Mouse (Mus musculus) limb, embryonic 12.5 days (tissue): ENCODE measurements at regions not wholly inside any gene's neighbourhood (a gene's known extent, or its start where the extent isn't known, plus 50 kb on each side); places are given as distances from the start of the nearest gene placed in this dataset.
A peak's percentile ranks its signal among the peaks of the same experiment; 100 is the strongest.

ENCODE experiments used
- ATAC-seq: fragments of 200-750 bp; cut with Nextera tagmentation; 2 replicates; pipeline ENCODE4 v1.8.0; 2017; ENCODE audit warnings: low read depth, moderate TSS enrichment; ENCODE audit not compliant: insufficient number of reproducible peaks, insufficient read depth, low FRiP score, low TSS enrichment
- H3K27ac ChIP-seq: fragments of 300-500 bp; sonication (generic); 2 replicates; pipeline ENCODE4 v1.5.1; 2016; ENCODE audit warnings: mild to moderate bottlenecking, moderate library complexity
- H3K27me3 ChIP-seq: fragments of 300-500 bp; sonication (generic); 2 replicates; pipeline ENCODE4 v1.6.1; 2016; ENCODE audit warnings: mild to moderate bottlenecking, moderate library complexity
- H3K36me3 ChIP-seq: fragments of 300-500 bp; sonication (generic); 2 replicates; pipeline ENCODE4 v1.6.1; 2016; ENCODE audit warnings: mild to moderate bottlenecking, moderate library complexity
- H3K4me1 ChIP-seq: fragments of 300-500 bp; sonication (generic); replicated peaks from 2 replicates; pipeline ENCODE4 v1.6.1; 2016
- H3K4me2 ChIP-seq: fragments of 300-500 bp; sonication (generic); 2 replicates; pipeline ENCODE4 v1.6.1; 2016; ENCODE audit warnings: mild to moderate bottlenecking, moderate library complexity
- H3K4me3 ChIP-seq: fragments of 300-500 bp; sonication (generic); replicated peaks from 2 replicates; pipeline ENCODE4 v1.5.1; 2016; ENCODE audit warnings: mild to moderate bottlenecking
- H3K9ac ChIP-seq: fragments of 300-500 bp; sonication (generic); replicated peaks from 2 replicates; pipeline ENCODE4 v1.6.1; 2016; ENCODE audit warnings: mild to moderate bottlenecking, moderate library complexity
- H3K9me3 ChIP-seq: fragments of 300-500 bp; sonication (generic); 2 replicates; pipeline ENCODE4 v1.6.1; 2016; ENCODE audit warnings: mild to moderate bottlenecking, moderate library complexity
- WGBS: fragments of 180-500 bp; shearing (Covaris S2); methylation state at CpG from one replicate; pipeline ENCODE4 v1.1.7; 2016; 5-methylcytosine and 5-hydroxymethylcytosine counted together

GRCm38 (mm10) chr9:49969429-49969828 lies 170.7 kb upstream of the Ncam1 start:
- no peak overlapping the region for H3K27ac ChIP-seq
- H3K36me3 ChIP-seq, result no peaks in the 10 kb centered on the region
- H3K9ac ChIP-seq, result no peak overlapping the region
- no peaks in the 10 kb centered on the region for H3K9me3 ChIP-seq
- H3K27me3 ChIP-seq, result no peaks in the 10 kb centered on the region
- WGBS, result 85% methylated on average over 6 of the region's 6 CpGs
- no peak overlapping the region for H3K4me2 ChIP-seq
- no peak for ATAC-seq
- no peaks in the 10 kb centered on the region; the same call in 1 of the 2 replicates for H3K4me1 ChIP-seq
- H3K4me3 ChIP-seq, result no peak overlapping the region

GRCm38 (mm10) chr9:49964666-49965065 lies 165.9 kb upstream of the Ncam1 start:
- peaks cover 36% of the 10 kb centered on the region for H3K4me1 ChIP-seq
- H3K4me2 ChIP-seq, result no peak overlapping the region
- no peak overlapping the region for H3K9ac ChIP-seq
- H3K36me3 ChIP-seq, result no peaks in the 10 kb centered on the region
- H3K27me3 ChIP-seq, result no peaks in the 10 kb centered on the region
- H3K4me3 ChIP-seq, result no peak overlapping the region
- no peaks in the 10 kb centered on the region for H3K9me3 ChIP-seq
- 69% methylated on average over 4 of the region's 4 CpGs for WGBS
- no peak for ATAC-seq
- no peak overlapping the region for H3K27ac ChIP-seq

GRCm38 (mm10) chr9:49962561-49963071 lies 163.9 kb upstream of the Ncam1 start:
- ATAC-seq, result peak; percentile 76; the same call in 1 of the 2 replicates
- Histone ChIP-seq H3K4me2 (peak overlapping the region; percentile 20), H3K4me3 (no peak overlapping the region), H3K27ac (peak overlapping the region; percentile 88), H3K4me1 (peaks cover 46% of the 10 kb centered on the region), H3K9me3 (no peaks in the 10 kb centered on the region), H3K27me3 (no peaks in the 10 kb centered on the region), H3K9ac (no peak overlapping the region), H3K36me3 (no peaks in the 10 kb centered on the region)
- 15% methylated on average over 8 of the region's 8 CpGs for WGBS

- Histone ChIP-seq H3K4me1 (peaks cover 46% of the 10 kb centered on the region), H3K9ac (no peak overlapping the region), H3K4me3 (no peak overlapping the region), H3K27me3 (no peaks in the 10 kb centered on the region), H3K4me2 (peak overlapping the region; percentile 20; the same call in 1 of the 2 replicates), H3K9me3 (no peaks in the 10 kb centered on the region), H3K27ac (peak overlapping the region; percentile 88), H3K36me3 (no peaks in the 10 kb centered on the region)
- WGBS, result 15% methylated on average over 3 of the region's 3 CpGs
- ATAC-seq, result 0 out of 2 replicates have a peak, but pooled peaks have one; percentile 29
Observed at GRCm38 (mm10) chr9:49961965-49962364, 163.2 kb upstream of the Ncam1 start.

GRCm38 (mm10) chr9:49961329-49961728 lies 162.6 kb upstream of the Ncam1 start:
- Histone ChIP-seq H3K9ac (no peak overlapping the region), H3K4me1 (peaks cover 46% of the 10 kb centered on the region), H3K36me3 (no peaks in the 10 kb centered on the region), H3K9me3 (no peaks in the 10 kb centered on the region), H3K27ac (peak overlapping the region; percentile 88), H3K4me3 (no peak overlapping the region), H3K4me2 (no peak overlapping the region), H3K27me3 (no peaks in the 10 kb centered on the region)
- WGBS, result 57% methylated on average over 5 of the region's 5 CpGs
- no peak for ATAC-seq

GRCm38 (mm10) chr9:49959987-49960386 lies 161.3 kb upstream of the Ncam1 start:
- no peak for ATAC-seq
- H3K4me1 ChIP-seq, result peaks cover 49% of the 10 kb centered on the region

GRCm38 (mm10) chr9:49958890-49959289 lies 160.2 kb upstream of the Ncam1 start:
- Histone ChIP-seq H3K4me1 (peaks cover 49% of the 10 kb centered on the region), H3K4me2 (no peak overlapping the region), H3K4me3 (no peak overlapping the region), H3K27me3 (no peaks in the 10 kb centered on the region), H3K9me3 (no peaks in the 10 kb centered on the region), H3K36me3 (no peaks in the 10 kb centered on the region), H3K9ac (no peak overlapping the region), H3K27ac (no peak overlapping the region)
- no peak for ATAC-seq
- WGBS, result 60% methylated on average over 3 of the region's 3 CpGs

More at GRCm38 (mm10) chr9:49959987-49960386, 161.3 kb upstream of the Ncam1 start:
- Histone ChIP-seq H3K4me3 (no peak overlapping the region), H3K27ac (peak overlapping the region; percentile 23; the same call in 1 of the 2 replicates), H3K36me3 (no peaks in the 10 kb centered on the region), H3K4me2 (no peak overlapping the region), H3K9ac (no peak overlapping the region), H3K9me3 (no peaks in the 10 kb centered on the region), H3K27me3 (no peaks in the 10 kb centered on the region)
- 50% methylated on average over 10 of the region's 10 CpGs for WGBS

- 51% methylated on average over 3 of the region's 3 CpGs for WGBS
Observed at GRCm38 (mm10) chr9:49954601-49955000, 155.9 kb upstream of the Ncam1 start.

GRCm38 (mm10) chr9:49950321-49950720 lies 151.6 kb upstream of the Ncam1 start:
- no peak for ATAC-seq
- Histone ChIP-seq H3K4me2 (no peak overlapping the region), H3K27me3 (no peaks in the 10 kb centered on the region), H3K36me3 (no peaks in the 10 kb centered on the region), H3K4me3 (no peak overlapping the region), H3K4me1 (0 out of 2 replicates have a peak, but pooled peaks cover 7% of the 10 kb centered on the region), H3K9me3 (no peaks in the 10 kb centered on the region), H3K9ac (no peak overlapping the region), H3K27ac (no peak overlapping the region)
- WGBS, result 80% methylated on average over 5 of the region's 5 CpGs

More at GRCm38 (mm10) chr9:49954601-49955000, 155.9 kb upstream of the Ncam1 start:
- H3K4me1 ChIP-seq, result peaks cover 20% of the 10 kb centered on the region
- no peaks in the 10 kb centered on the region for H3K9me3 ChIP-seq
- H3K27ac ChIP-seq, result no peak overlapping the region
- ATAC-seq, result no peak
- H3K4me2 ChIP-seq, result no peak overlapping the region
- H3K4me3 ChIP-seq, result no peak overlapping the region
- no peaks in the 10 kb centered on the region for H3K36me3 ChIP-seq
- no peaks in the 10 kb centered on the region for H3K27me3 ChIP-seq
- no peak overlapping the region for H3K9ac ChIP-seq

GRCm38 (mm10) chr9:49948546-49948945 lies 149.8 kb upstream of the Ncam1 start:
- ATAC-seq, result no peak
- Histone ChIP-seq H3K4me1 (0 out of 2 replicates have a peak, but pooled peaks cover 7% of the 10 kb centered on the region), H3K27me3 (no peaks in the 10 kb centered on the region), H3K9ac (no peak overlapping the region), H3K4me3 (no peak overlapping the region), H3K9me3 (no peaks in the 10 kb centered on the region), H3K36me3 (no peaks in the 10 kb centered on the region), H3K4me2 (no peak overlapping the region), H3K27ac (no peak overlapping the region)
- WGBS, result 87% methylated on average over 4 of the region's 4 CpGs

- no peak overlapping the region for H3K9ac ChIP-seq
- no peaks in the 10 kb centered on the region for H3K9me3 ChIP-seq
- H3K4me2 ChIP-seq, result no peak overlapping the region
- no peaks in the 10 kb centered on the region for H3K36me3 ChIP-seq
- no peak overlapping the region for H3K4me3 ChIP-seq
- no peak for ATAC-seq
- no peak overlapping the region for H3K27ac ChIP-seq
- H3K4me1 ChIP-seq, result 0 out of 2 replicates have a peak, but pooled peaks cover 5% of the 10 kb centered on the region
- WGBS, result 67% methylated on average over 2 of the region's 2 CpGs
- no peaks in the 10 kb centered on the region for H3K27me3 ChIP-seq
Observed at GRCm38 (mm10) chr9:49946857-49947256, 148.1 kb upstream of the Ncam1 start.
